Mouse (Mus musculus): ENCODE measurements around the gene Trp63. TPM values are rescaled to one million over a fixed set of nuclear protein-coding genes. Genes with fewer than 3 reads are reported as not detected.

Trp63 gene
- 0.17 TPM for polyA plus RNA-seq (2014; fragmentation: Illumina TruSeq; extraction: RNeasy Lipid Tissue Mini Kit (QIAGEN cat#74804); ENCODE audit: low read depth, low replicate concordance)

DNA sequence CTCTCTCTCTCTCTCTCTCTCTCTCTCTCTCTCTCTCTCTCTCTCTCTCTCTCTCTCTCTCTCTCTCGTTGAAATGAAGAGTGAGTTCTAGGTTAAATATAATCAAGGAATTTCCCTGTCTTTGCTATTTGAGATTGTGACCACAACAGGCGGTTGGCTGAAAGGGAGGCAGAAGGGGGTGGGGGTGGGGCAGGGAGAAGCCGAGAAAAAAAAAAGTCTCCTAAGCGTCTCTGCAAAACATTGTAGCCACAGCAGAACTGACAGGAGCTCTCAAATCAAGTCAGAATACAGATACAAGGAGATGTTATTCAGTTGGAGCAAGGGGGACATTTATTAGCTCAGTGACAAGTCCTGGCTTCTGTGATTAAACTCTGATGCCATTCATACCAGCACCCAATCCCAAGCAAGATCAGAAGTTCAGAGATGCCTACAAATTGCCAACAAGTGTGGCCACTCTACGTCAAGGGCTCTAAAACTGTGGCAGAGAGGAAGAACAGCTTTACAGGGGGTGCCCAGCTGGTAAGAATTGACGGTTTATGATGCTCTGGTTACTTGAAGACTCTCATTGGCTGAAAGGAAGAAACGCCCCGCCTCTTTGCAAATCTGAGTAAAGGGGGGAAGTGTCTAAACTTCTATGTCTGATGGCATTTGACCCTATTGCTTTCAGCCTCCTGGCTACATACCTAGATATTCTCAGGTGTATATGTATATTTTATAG, at the start of gene Trp63:
Gene Trp63 (plus strand): TSS at position 233 of the 718 bp plus-strand sequence.

